Mouse (Mus musculus): Measurements from ENCODE around the gene Ccdc171. TPM values are rescaled to one million over a fixed set of nuclear protein-coding genes. Genes with fewer than 3 reads are reported as not detected.
"Not testable (repeated sequence)": the region's sequence is repeated elsewhere in the genome, so short reads cannot be mapped to it uniquely, and the experiment has no call there.

The Ccdc171 gene
- total RNA-seq, 2 experiments from 2014 or later = 0.52 to 1.2 TPM

- DNase-seq = no peak
These were observed 131.7 kb downstream of the Ccdc171 start for GRCm38 (mm10) chr4:83657021-83657420.

- DNase-seq = no peak
These were observed 133.1 kb downstream of the Ccdc171 start for GRCm38 (mm10) chr4:83658415-83658814.

GRCm38 (mm10) chr4:83659411-83659810, 134.1 kb downstream of the Ccdc171 start:
- no peak for DNase-seq

- no peak for DNase-seq
These were observed 136.3 kb downstream of the Ccdc171 start for GRCm38 (mm10) chr4:83661519-83662271.

GRCm38 (mm10) chr4:83662301-83662700, 137.0 kb downstream of the Ccdc171 start:
- DNase-seq = no peak

- no peak for DNase-seq
These were observed 144.2 kb downstream of the Ccdc171 start for GRCm38 (mm10) chr4:83669552-83669951.

GRCm38 (mm10) chr4:83675308-83675707, 150.0 kb downstream of the Ccdc171 start:
- not testable (repeated sequence) for DNase-seq

GRCm38 (mm10) chr4:83676444-83676843, 151.1 kb downstream of the Ccdc171 start:
- no peak for DNase-seq

GRCm38 (mm10) chr4:83681081-83681480, 155.7 kb downstream of the Ccdc171 start:
- peak; percentile 21 to 29 for DNase-seq

- DNase-seq = no peak
These were observed 157.5 kb downstream of the Ccdc171 start for GRCm38 (mm10) chr4:83682866-83683265.

- peak; percentile 17 to 24 for DNase-seq
These were observed 174.8 kb downstream of the Ccdc171 start for GRCm38 (mm10) chr4:83700190-83700589.

GRCm38 (mm10) chr4:83716996-83717395, 191.7 kb downstream of the Ccdc171 start:
- no peak for DNase-seq

GRCm38 (mm10) chr4:83719816-83720215, 194.5 kb downstream of the Ccdc171 start:
- no peak for DNase-seq

- DNase-seq = peak in 1 of 2 experiments; percentile 11
These were observed 199.8 kb downstream of the Ccdc171 start for GRCm38 (mm10) chr4:83725136-83725535.

- DNase-seq = no peak
These were observed 214.0 kb downstream of the Ccdc171 start for GRCm38 (mm10) chr4:83739137-83739890.

GRCm38 (mm10) chr4:83739891-83740277, 214.5 kb downstream of the Ccdc171 start:
- no peak for DNase-seq

- no peak for DNase-seq
These were observed 217.6 kb downstream of the Ccdc171 start for GRCm38 (mm10) chr4:83742806-83743460.

GRCm38 (mm10) chr4:83775136-83775535, 249.8 kb downstream of the Ccdc171 start:
- no peak for DNase-seq

GRCm38 (mm10) chr4:83780044-83780443, 254.7 kb downstream of the Ccdc171 start:
- no peak for DNase-seq

- no peak for DNase-seq
These were observed 259.8 kb downstream of the Ccdc171 start for GRCm38 (mm10) chr4:83785115-83785514.

GRCm38 (mm10) chr4:83791811-83792210, 266.5 kb downstream of the Ccdc171 start:
- DNase-seq = no peak

GRCm38 (mm10) chr4:83794315-83794922, 269.1 kb downstream of the Ccdc171 start:
- peak; percentile 16 to 64 for DNase-seq
